Mouse (Mus musculus): Measurements from ENCODE around the gene Nol4l. TPM values are rescaled to one million over a fixed set of nuclear protein-coding genes. Genes with fewer than 3 reads are reported as not detected.
"Not testable (repeated sequence)": the region's sequence is repeated elsewhere in the genome, so short reads cannot be mapped to it uniquely, and the experiment has no call there.

Nol4l gene
- polyA plus RNA-seq, 1 experiment from 2014 or later = 17.1 TPM

GRCm38 (mm10) chr2:153393045-153393444 lies 136.7 kb downstream of the Nol4l start:
- no peaks in the 10 kb centered on the region for H3K4me1 ChIP-seq (ENCODE audit: control insufficient read depth, insufficient read depth, low read length)
- no peak overlapping the region for H3K4me3 ChIP-seq (ENCODE audit: low read length)
- H3K9me3 ChIP-seq (ENCODE audit: control insufficient read depth, low read length) = peaks cover 3% of the 10 kb centered on the region; the same call in 1 of the 2 replicates
- H3K27ac ChIP-seq (ENCODE audit: low read depth, low read length) = no peak overlapping the region
- 95% methylated on average over 10 of the region's 10 CpGs for WGBS
- H3K9ac ChIP-seq (ENCODE audit: low read depth, low read length) = no peak overlapping the region
- ATAC-seq (ENCODE audit: low FRiP score, low TSS enrichment) = no peak
- peaks cover 74% of the 10 kb centered on the region for H3K36me3 ChIP-seq (ENCODE audit: control insufficient read depth, insufficient read depth, low read length)
- H3K27me3 ChIP-seq (ENCODE audit: control insufficient read depth, insufficient read depth, low read length) = no peaks in the 10 kb centered on the region
- H3K4me2 ChIP-seq (replicated peaks; ENCODE audit: low read depth, low read length) = no peak overlapping the region

GRCm38 (mm10) chr2:153389831-153390230 lies 139.9 kb downstream of the Nol4l start:
- Histone ChIP-seq H3K27ac (ENCODE audit: low read depth, low read length) (no peak overlapping the region), H3K36me3 (ENCODE audit: control insufficient read depth, insufficient read depth, low read length) (peaks cover 62% of the 10 kb centered on the region), H3K4me3 (ENCODE audit: low read length) (no peak overlapping the region), H3K4me2 (replicated peaks; ENCODE audit: low read depth, low read length) (no peak overlapping the region), H3K27me3 (ENCODE audit: control insufficient read depth, insufficient read depth, low read length) (no peaks in the 10 kb centered on the region), H3K4me1 (ENCODE audit: control insufficient read depth, insufficient read depth, low read length) (no peaks in the 10 kb centered on the region), H3K9me3 (ENCODE audit: control insufficient read depth, low read length) (peaks cover 2% of the 10 kb centered on the region; the same call in 1 of the 2 replicates), H3K9ac (ENCODE audit: low read depth, low read length) (no peak overlapping the region)
- 97% methylated on average over 2 of the region's 2 CpGs for WGBS
- no peak for ATAC-seq (ENCODE audit: low FRiP score, low TSS enrichment)

- Histone ChIP-seq H3K9me3 (ENCODE audit: control insufficient read depth, low read length) (no peaks in the 10 kb centered on the region), H3K36me3 (ENCODE audit: control insufficient read depth, insufficient read depth, low read length) (peaks cover 45% of the 10 kb centered on the region), H3K27ac (ENCODE audit: low read depth, low read length) (no peak overlapping the region), H3K4me3 (ENCODE audit: low read length) (no peak overlapping the region), H3K4me2 (replicated peaks; ENCODE audit: low read depth, low read length) (no peak overlapping the region), H3K9ac (ENCODE audit: low read depth, low read length) (no peak overlapping the region), H3K4me1 (ENCODE audit: control insufficient read depth, insufficient read depth, low read length) (no peaks in the 10 kb centered on the region), H3K27me3 (ENCODE audit: control insufficient read depth, insufficient read depth, low read length) (no peaks in the 10 kb centered on the region)
- WGBS = 97% methylated on average over 1 of the region's 1 CpGs
- no peak for ATAC-seq (ENCODE audit: low FRiP score, low TSS enrichment)
Measured at GRCm38 (mm10) chr2:153380479-153380878, 149.3 kb downstream of the Nol4l start.

- H3K27ac ChIP-seq (ENCODE audit: low read depth, low read length) = no peak overlapping the region
- no peak for ATAC-seq (ENCODE audit: low FRiP score, low TSS enrichment)
- no peaks in the 10 kb centered on the region for H3K9me3 ChIP-seq (ENCODE audit: control insufficient read depth, low read length)
Measured at GRCm38 (mm10) chr2:153375380-153375779, 154.4 kb downstream of the Nol4l start.

GRCm38 (mm10) chr2:153370871-153371270 lies 158.9 kb downstream of the Nol4l start:
- H3K4me2 ChIP-seq (replicated peaks; ENCODE audit: low read depth, low read length) = no peak overlapping the region
- no peak for ATAC-seq (ENCODE audit: low FRiP score, low TSS enrichment)
- H3K9me3 ChIP-seq (ENCODE audit: control insufficient read depth, low read length) = no peaks in the 10 kb centered on the region
- no peaks in the 10 kb centered on the region for H3K27me3 ChIP-seq (ENCODE audit: control insufficient read depth, insufficient read depth, low read length)
- peaks cover 47% of the 10 kb centered on the region for H3K36me3 ChIP-seq (ENCODE audit: control insufficient read depth, insufficient read depth, low read length)
- no peak overlapping the region for H3K9ac ChIP-seq (ENCODE audit: low read depth, low read length)
- no peak overlapping the region for H3K4me3 ChIP-seq (ENCODE audit: low read length)
- no peaks in the 10 kb centered on the region for H3K4me1 ChIP-seq (ENCODE audit: control insufficient read depth, insufficient read depth, low read length)
- H3K27ac ChIP-seq (ENCODE audit: low read depth, low read length) = no peak overlapping the region

More at GRCm38 (mm10) chr2:153375380-153375779, 154.4 kb downstream of the Nol4l start:
- Histone ChIP-seq H3K4me3 (ENCODE audit: low read length) (no peak overlapping the region), H3K36me3 (ENCODE audit: control insufficient read depth, insufficient read depth, low read length) (peaks cover 26% of the 10 kb centered on the region), H3K4me2 (replicated peaks; ENCODE audit: low read depth, low read length) (no peak overlapping the region), H3K9ac (ENCODE audit: low read depth, low read length) (no peak overlapping the region), H3K4me1 (ENCODE audit: control insufficient read depth, insufficient read depth, low read length) (no peaks in the 10 kb centered on the region), H3K27me3 (ENCODE audit: control insufficient read depth, insufficient read depth, low read length) (no peaks in the 10 kb centered on the region)
- 88% methylated on average over 2 of the region's 2 CpGs for WGBS

GRCm38 (mm10) chr2:153364531-153364930 lies 165.2 kb downstream of the Nol4l start:
- not testable (repeated sequence) for H3K4me3 ChIP-seq (ENCODE audit: low read length); H3K4me1 ChIP-seq (ENCODE audit: control insufficient read depth, insufficient read depth, low read length); ATAC-seq (ENCODE audit: low FRiP score, low TSS enrichment); H3K27ac ChIP-seq (ENCODE audit: low read depth, low read length); H3K27me3 ChIP-seq (ENCODE audit: control insufficient read depth, insufficient read depth, low read length); H3K9me3 ChIP-seq (ENCODE audit: control insufficient read depth, low read length); H3K9ac ChIP-seq (ENCODE audit: low read depth, low read length); H3K4me2 ChIP-seq (replicated peaks; ENCODE audit: low read depth, low read length)
- WGBS = 96% methylated on average over 14 of the region's 14 CpGs
- peaks cover 73% of the 10 kb centered on the region for H3K36me3 ChIP-seq (ENCODE audit: control insufficient read depth, insufficient read depth, low read length)

- whole genome bisulfite sequencing = 97% methylated on average over 1 of the region's 1 CpGs
- Histone ChIP-seq H3K36me3 (ENCODE audit: control insufficient read depth, insufficient read depth, low read length) (peaks cover 75% of the 10 kb centered on the region), H3K27me3 (ENCODE audit: control insufficient read depth, insufficient read depth, low read length) (no peaks in the 10 kb centered on the region), H3K9me3 (ENCODE audit: control insufficient read depth, low read length) (no peaks in the 10 kb centered on the region), H3K27ac (ENCODE audit: low read depth, low read length) (no peak overlapping the region), H3K4me3 (ENCODE audit: low read length) (no peak overlapping the region), H3K4me2 (replicated peaks; ENCODE audit: low read depth, low read length) (no peak overlapping the region), H3K9ac (ENCODE audit: low read depth, low read length) (no peak overlapping the region), H3K4me1 (ENCODE audit: control insufficient read depth, insufficient read depth, low read length) (no peaks in the 10 kb centered on the region)
- no peak for ATAC-seq (ENCODE audit: low FRiP score, low TSS enrichment)
Measured at GRCm38 (mm10) chr2:153361101-153361710, 168.6 kb downstream of the Nol4l start.

Other genes with a start within 250 kb of the Nol4l start
- gene Kif3b, start 238.6 kb downstream of the Nol4l start, polyA plus RNA-seq (2014; fragmentation: Nextera tagmentation; extraction: Ambion mirVana) = 4.4 and 5.6 TPM in 2 replicates
- 15.5 and 20.8 TPM in 2 replicates for gene Asxl1, start 184.1 kb downstream of the Nol4l start, polyA plus RNA-seq (2014; fragmentation: Nextera tagmentation; extraction: Ambion mirVana)
- gene 4930404H24Rik, start 37.2 kb downstream of the Nol4l start, polyA plus RNA-seq (2014; fragmentation: Nextera tagmentation; extraction: Ambion mirVana) = not detected in 2 replicates
- gene Commd7, start 102.8 kb upstream of the Nol4l start, polyA plus RNA-seq (2014; fragmentation: Nextera tagmentation; extraction: Ambion mirVana) = 64.9 and 78.0 TPM in 2 replicates
- 13.3 and 20.2 TPM in 2 replicates for gene Dnmt3b, start 119.5 kb upstream of the Nol4l start, polyA plus RNA-seq (2014; fragmentation: Nextera tagmentation; extraction: Ambion mirVana)
- not detected in 2 replicates for gene Dnmt3c, start 166.7 kb upstream of the Nol4l start, polyA plus RNA-seq (2014; fragmentation: Nextera tagmentation; extraction: Ambion mirVana)
- gene Mapre1, start 211.3 kb upstream of the Nol4l start, polyA plus RNA-seq (2014; fragmentation: Nextera tagmentation; extraction: Ambion mirVana) = 203 and 243 TPM in 2 replicates
- gene Efcab8, start 250.0 kb upstream of the Nol4l start, polyA plus RNA-seq (2014; fragmentation: Nextera tagmentation; extraction: Ambion mirVana) = not detected in 2 replicates